Mouse (Mus musculus) retina, postnatal 1 day (tissue): ENCODE results near the gene Tspan8.
"Not testable (repeated sequence)": the region's sequence is repeated elsewhere in the genome, so short reads cannot be mapped to it uniquely, and the experiment has no call there.

Source experiments
- DNase-seq: peaks from one replicate; pipeline ENCODE4 v3.0.0-alpha.2; 2012

Tspan8 gene

DNA sequence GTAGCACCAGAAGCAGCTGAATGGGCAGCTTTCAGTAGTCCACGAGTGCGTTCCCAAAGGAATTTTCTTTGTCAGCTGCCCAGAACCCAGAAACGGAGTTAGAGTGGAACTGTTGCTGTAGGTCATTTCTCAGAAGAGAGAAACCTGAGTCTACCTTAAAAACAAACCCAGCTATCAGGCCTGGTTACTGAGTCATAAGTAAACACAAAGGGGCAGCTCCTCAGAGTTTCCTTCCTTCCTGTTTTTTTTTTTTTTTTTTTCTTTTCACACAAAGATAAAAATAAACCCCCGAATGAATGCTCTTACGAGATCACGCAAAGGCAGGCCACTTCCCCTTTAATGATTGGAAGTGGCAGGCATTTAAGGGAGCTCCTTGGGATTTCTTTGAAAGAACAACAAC, at the start of gene Tspan8:
Tspan8 (plus strand) TSS at position 322 of the 400 bp plus-strand sequence.
- DNase-seq, result no peak

DNA sequence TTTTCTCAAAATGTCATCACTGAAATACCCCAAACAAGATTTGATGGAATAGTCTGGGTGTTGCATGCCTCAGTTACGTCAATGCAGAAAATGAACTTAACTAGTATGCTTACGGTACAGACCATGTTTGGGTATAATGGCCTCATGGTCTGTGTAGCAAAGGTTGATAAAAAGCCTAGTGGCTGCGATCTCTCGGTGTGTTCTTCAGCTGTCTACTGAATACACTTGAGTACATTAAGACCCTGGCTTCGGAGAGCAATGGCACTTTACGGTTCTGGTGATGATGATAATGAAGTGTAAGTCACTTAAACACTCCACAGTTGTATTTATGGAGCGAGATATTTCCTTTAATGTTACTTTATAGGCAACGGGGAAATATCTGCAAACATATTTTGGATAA, 46.6 kb upstream of the Tspan8 start:
- DNase-seq, result no peak

DNA sequence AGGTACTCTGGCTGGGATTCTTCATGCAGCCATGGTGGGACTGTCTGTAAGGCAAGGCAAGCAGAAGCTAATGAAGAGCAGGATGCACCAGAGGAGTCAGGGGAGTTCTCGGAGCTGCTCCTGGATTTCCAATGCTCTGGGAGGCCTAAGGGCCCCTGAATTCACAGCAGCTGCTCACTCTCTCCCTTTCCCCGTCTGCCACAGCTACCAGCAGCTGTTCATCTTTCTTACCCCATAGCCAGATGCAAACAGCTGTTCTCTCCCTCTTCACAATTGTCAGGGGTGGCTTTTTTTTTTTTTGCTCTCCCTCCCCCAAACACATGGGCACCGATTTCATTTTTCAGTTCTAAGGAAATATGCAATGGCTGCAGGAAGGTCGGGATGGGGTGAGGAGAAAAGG, 42.2 kb upstream of the Tspan8 start:
- peak; percentile 11 for DNase-seq

DNA sequence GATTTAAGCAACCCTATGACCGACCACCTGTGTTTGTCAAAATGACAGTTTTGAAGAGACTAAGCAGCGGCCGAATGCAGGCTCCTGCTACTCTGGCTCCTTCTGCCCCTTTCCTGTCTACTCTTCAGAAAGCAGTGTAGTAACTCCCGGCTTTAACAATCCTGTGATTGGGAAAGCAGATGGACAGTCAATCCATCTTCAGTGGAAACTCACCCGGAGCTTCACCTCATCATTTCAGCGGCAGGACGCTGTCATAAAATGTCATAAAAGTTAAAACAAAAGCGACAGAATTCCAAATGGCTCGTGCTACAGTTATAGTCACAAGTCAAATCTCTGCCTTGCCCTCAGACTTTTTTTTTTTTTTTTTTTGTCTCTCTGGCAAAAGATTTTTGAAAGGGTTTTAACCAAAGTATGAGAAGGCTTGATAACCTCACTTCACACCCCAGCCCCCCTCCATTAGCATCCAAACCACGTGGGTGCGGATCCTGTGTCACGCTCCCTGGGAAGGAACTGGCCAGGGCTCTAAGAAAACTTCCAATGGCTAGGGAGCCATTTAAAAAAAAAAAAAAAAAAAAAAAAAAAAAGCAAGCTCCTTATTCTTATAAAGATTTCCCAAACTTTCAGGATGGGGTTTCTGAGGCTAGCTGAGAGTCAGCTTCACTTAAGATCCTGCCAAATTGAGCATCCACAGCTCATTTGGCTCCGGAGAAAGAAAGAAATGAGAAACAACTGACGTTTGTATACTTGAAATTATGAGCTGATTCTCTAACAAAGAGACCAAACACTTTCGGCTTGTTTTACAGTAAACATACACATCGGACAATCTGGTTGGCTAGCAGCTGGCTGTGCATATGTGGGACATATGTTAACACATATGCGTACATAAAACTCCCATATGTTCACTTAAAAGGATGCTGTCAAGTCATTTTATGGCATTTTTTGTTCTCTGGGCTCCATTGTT, 40.4 kb upstream of the Tspan8 start:
- no peak for DNase-seq

DNA sequence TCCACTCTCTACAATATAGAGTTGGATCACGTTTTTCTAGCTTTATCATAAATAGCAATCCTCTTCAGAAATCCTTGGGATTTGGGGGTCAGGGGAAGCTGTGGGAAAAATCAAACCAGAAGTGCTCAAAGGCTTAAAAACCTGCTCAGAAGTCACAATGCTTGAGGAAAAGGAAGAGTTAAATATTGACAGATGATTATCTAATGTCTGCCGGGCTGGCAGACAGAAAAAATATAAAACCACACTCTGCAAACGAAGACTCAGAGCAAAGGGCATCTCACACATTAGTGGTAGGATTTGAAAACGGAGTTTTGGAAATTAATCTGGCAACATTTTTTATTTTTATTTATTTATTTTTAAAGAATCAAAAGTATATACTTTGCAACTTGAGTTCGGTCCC, 39.3 kb upstream of the Tspan8 start:
- DNase-seq, result no peak

DNA sequence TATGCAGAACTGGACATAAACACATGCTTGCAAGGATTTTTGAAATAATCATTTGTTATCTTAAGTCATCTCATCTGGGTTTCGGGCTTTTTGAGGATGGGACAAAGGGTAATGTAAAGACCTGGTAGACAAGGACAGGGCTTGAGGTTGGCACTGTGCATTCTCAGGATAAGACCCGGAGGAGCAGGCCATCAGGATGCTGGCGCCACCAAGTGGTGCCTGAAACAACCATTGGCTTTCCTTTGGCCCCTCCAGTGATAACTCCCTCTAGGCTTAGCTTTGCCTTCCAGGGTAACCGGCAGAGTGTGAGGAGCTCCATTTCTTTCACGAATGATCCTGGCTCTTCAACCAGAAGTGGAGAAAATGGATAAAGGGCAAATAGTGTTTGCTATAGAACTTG, 38.0 kb upstream of the Tspan8 start:
- peak; percentile 36 for DNase-seq

DNA sequence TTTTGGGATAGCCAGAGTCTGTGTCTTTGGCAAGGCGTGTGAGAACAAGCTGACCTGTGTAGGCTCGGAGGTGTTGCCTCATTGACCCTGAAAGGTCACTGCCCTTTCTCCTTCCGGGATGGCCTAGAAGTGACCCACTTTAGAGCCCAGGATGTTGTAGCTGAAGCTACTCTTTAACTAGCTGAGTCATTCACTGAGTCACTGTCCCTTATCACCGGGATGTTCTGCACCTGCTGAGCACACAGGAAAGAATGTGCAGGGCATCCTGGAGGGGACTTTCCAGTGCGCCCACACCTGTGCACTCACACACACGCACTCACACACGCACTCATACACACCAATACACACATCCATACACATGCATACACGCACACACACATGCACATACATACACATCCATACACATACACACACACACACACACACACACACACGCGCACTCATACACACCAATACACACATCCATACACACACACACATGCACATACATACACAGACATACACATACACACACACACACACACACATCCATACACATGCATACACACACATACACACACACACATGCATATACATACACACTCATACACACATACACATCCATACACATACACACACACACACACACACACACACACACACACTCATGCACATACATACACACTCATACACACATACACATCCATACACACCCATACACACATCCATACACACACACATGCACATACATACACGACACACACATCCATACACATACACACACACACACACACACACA, 36.2 kb upstream of the Tspan8 start:
- DNase-seq, result no peak

DNA sequence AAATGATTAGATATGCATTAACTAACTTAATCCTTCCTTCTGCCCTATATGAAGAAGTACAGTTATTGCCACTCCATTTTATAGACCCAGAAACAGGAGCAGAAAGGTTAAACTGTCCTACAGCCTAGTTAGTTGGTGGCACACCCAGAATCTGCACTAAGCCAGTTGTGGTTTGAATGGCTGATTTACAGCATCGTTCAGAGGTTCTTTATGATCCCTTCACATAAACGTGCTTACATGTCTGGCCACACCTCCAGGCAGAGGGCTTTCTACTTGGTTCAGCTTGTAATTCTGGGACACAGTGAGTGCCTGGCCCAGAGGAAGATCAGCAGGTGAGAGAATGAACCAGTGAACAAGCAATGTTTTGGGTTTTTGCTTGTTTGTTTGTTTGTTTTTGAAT, 33.4 kb upstream of the Tspan8 start:
- no peak for DNase-seq

DNA sequence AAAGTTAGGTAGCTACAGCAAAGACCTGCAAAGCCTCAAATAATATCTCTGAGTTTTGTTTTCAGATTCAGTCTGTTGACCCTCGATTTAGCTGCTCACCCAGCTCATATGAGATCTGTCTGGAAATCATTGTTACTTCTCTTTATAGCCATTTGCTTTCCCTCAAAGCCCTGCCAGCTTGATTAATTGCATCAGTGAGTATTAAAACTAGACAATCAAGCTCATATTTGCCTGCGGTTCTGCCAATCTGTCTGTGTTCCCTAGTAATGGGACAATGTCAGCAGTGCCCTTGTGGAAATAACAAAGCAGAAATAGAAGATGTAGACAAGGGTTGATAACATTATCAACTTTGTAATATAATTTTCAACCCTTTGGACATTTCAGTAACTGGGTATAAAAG, 25.8 kb upstream of the Tspan8 start:
- no peak for DNase-seq

DNA sequence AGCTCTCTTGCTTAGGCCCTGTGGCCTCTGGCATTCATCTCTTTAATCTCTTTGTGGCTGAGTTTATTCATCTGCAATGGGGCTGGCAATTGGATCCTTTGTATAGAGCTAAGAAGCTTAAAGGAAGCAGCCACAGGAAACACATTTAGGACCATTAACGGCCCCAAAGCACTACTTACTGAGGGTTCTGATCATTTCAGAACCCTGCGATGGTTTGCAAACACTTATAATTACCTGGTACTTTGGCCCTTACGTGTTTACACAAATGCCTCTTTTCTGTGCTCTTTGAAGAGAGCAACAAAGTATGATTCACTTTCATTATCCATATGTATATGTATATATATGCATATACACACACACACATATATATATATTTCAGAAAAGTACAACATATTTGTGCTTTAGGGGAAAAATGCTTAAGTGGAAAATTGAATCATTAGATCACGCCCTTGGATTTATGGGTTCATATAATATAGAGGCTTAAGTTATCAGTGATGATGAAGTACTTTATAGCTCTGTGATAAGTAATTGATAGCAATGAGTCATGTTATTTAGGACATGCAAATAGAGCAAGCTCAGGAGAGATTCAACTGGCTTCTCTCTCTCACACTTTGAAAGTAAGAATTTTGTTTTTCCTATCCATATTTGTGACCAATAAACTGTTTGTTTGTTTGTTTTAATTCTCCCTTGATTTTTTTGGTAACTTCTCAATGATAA, 20.4 kb upstream of the Tspan8 start:
- DNase-seq, result peak; percentile 20

DNA sequence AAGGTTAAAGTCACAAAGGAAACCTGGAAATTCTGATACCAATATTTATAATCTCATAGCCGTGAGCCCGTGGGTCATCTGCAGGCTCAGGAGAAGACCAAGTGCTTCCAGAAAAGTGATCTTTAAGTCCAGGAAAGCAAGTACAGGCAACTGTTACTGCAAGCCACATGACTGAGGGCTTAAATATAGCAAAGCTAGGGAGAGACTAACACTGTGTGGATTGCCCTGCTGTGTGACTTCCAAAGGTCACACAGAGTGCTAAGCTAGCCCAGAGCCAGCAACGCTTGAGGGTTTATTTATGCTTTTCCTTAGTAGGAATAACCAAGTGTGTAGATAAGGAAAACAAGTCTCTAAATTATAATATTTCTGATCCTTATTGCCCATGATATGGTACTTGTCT, 15.2 kb upstream of the Tspan8 start:
- no peak for DNase-seq

DNA sequence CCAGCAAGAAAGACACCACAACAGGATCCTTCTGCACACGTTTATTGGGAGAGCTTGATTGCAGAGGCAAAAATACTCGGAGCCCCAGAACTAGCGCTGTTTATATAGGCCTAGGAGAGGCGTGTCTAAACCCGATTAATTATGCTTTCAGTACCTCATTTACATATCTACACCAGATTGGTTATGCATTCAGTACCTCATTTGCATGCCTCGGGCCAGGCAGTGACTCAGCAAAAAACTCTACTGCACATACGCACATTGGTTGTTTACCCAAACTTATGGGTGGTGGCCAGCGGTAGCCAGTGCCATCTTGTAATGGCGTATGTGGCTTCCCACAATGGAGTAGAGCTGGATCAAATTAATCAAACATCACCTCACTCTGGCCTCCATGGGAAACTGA, 13.6 kb upstream of the Tspan8 start:
- not testable (repeated sequence) for DNase-seq

DNA sequence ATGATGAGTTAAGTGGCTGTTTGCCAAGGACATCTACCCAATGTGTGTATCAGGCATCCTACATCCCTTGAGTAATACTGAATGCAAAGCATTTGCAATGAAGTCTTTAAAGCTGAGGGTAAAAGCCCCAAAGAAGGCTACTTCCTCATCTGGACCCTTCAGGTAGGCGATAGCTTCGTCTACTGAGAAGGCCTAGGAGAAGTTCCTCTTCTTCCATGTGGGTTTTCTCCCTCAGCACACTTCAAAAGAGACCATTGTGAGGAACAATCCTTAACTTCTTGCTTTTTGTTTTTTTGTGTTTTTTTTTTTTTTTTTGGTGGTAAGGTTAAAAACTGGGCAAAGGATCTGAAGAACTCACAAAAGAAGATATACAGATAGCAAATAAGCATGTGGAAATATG, 12.9 kb upstream of the Tspan8 start:
- DNase-seq, result no peak

DNA sequence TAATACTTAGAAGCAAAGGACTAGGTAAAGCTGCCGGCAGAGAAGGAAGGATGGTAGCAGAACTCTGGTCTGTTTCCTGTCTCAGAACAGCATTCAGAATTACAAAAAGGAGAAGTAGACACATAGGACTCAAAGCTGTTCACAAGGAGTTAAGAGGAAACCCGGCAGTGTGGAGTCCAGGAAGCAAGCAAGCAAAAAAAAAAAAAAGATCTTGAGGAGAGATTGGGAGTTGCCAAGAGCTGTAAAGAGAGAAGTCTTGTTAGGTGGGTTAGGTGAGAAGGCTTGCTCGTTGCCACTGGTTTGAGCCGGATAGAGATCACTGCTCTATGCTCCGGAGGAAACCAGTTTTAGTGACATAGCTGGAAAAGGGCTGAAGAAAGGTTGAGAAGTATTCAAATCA, 10.6 kb upstream of the Tspan8 start:
- no peak for DNase-seq

DNA sequence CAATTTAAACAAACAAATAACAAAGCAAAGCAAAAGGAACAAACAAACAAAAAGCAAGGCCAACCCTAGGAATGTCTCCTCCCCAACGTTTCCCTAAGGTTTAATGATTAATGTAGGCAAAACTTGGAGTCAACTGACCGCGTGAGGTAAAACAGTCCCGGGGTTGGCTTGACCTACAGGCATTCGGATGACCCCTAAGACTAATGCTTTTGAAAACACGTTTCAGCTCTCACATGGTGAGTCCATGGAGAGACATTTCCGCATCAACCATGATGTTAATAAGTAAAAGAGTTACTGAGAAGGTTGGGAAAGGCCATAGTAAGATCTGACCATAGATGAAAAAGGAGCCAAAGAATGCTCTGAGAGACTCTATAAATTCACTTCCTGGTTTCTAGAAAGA, 7.5 kb upstream of the Tspan8 start:
- no peak for DNase-seq

DNA sequence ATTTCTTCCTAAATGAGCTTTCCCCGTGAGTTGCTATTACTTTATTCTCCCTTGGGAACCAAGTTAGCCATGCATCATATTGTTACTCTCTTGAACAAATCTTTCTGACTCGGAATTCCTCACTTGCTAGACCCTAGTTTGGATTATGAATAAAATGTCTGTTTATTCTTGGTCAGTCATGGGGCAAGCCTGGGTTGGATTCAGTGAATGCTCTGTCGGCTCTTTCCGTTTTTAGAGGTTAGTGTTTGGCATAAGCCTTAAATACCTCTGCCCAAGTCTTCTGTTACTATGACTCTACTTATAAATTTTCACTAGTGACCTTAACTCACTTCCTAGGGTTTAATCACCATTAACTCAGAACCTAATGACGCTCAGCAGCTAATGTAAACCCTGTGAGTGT, 5.1 kb upstream of the Tspan8 start:
- no peak for DNase-seq

DNA sequence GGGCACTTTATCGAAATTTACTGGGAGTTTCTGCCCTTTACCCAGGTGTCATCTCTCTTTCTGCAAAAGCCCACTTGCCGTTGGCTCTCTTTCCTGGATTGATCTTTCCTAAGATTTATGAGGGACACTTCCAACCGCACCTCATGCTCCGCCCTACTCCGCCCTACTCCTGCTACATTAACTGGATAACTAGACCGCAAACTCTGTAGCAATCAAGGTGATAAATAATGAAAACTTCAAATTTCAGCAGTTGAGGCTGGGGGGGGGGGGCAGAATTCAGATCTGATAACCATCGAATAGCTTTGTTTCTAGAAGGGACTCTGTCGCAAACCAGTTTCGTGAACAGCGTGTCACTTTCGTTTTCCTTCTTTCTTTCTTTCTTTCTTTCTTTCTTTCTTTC, 1.8 kb upstream of the Tspan8 start:
- no peak for DNase-seq

DNA sequence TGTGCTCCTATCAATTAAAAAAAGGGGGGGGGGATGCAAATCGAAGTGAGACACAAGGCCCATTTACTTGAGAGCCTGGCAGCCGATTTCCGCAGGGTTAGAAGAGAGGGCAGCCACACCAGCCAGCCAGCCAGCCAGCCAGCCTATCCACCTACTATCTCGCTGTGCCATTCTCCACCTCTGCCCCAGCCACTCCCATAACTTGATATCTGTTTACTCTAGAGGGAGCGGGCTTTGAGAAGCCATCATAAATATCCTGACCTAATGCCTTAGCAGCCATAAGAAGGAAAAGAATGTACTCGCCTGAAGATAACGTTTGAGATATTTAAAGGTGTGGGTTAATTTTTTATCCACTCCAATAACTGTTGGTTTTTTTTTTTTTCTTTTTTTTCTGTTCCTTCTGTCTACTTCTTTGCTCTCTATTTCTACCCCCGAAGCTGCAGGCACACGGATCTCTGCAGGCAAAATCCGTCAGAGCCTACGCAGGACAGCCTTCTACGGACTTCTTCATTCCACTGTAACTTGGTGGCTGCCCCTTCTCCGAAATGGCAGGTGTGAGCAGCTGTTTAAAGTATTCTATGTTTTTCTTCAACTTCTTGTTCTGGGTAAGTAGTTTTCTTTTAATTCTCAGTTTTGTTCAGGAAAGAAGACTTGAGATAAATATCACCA, 558 bp downstream of the Tspan8 start:
- DNase-seq, result no peak

DNA sequence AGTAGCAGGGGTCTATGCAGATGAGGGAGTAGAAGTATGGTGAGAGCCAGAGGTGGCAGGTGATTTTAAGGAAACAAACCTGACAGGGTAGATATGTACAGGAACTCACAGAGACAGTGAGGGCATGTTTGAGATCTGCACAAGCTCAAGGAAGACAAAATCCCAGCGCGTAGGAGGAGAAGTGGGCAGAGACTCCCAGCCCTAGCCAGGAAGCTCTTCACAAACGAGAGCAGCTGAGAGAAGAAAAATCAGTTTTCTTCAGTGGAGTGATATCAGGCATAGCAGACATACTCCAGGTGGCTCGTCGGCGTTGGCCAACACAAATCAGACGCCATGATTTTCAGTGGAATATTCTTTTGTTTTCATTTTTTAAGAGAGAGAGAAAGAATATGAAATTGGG, 8.7 kb downstream of the Tspan8 start:
- no peak for DNase-seq

DNA sequence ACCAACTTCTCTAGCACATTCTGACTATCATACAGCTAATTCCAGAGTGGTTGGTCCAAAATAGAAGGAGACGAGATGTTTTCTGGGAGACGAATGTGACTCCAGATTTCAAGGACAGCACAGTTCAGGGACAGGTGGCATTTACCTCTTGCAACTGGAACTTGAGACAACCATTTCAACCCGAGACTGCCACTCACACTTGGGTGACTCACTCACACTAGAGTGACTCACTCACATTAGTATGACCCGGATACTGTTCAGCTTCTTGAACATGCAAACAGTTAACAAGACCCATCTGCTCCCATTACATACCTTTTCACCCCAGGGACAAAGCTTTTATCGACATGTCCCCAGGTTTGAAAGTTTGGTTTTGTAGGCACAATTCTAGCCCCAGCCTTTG, 12.2 kb downstream of the Tspan8 start:
- no peak for DNase-seq

DNA sequence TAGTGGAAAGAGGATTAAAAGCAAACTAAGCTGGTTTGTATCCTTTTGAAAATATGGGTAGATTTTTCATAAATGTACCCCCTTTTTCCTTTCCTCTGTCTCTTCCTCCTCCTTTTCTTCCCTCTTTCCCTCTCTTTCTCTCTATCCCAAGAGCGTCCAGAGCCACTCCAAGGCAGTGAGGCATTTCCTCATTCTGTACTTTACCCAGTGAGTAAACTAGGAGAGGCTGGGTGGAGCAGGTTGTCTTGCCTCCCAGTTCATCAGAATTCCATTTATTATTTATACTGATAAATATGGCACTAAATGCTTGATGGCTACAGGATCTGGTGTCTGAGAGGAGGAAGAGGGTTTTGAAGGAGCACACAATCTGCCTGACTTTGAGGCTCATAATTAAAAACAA, 13.1 kb downstream of the Tspan8 start:
- DNase-seq, result no peak

DNA sequence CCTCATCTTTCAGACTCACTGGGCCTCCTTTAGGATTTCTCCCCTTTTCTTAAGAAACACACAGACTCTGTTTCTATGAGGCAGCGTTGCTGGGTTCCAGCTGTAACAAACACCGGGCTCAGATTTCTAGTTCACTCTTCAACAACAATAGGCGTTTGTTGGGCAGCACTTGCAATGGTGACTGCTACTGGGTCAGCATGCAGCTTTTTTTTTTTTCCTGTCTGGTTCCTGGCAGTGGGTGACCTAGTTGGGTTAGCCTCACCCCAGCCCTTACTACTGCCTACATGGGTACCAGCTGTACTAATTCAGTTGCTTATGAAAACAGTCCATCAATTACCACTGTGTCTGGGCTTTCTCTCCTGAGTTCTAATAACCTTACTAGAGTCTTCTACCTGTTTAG, 14.1 kb downstream of the Tspan8 start:
- DNase-seq, result peak; percentile 64

DNA sequence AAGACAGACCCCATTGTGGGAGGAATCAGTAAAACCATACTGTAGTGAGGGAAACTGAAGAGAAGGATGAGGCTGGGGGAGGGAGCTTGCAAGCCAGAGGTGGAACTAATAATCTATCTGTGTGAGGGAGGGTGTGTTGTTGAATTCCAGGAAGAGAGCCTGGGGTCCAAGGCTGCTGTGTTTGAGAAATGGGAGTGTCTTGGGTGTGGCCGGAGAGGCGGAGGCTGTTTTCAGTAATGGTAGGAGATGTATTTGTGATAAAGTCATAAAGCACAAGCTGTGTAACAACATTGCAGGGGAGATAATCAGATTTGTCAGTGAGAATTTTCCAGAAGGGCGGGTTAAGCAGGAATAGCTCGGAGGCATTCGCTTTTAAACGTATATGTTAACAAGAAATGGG, 17.4 kb downstream of the Tspan8 start:
- DNase-seq, result no peak
